Mouse (Mus musculus): ENCODE measurements around the gene Prpf4. TPM values are rescaled to one million over a fixed set of nuclear protein-coding genes. Genes with fewer than 3 reads are reported as not detected.
A peak's percentile ranks its signal among the peaks of the same experiment; 100 is the strongest.

The Prpf4 gene
- total and polyA plus RNA-seq, 3 experiments = 26.9 to 37.9 TPM; not detected in 1

GRCm38 (mm10) chr4:62437256-62437778 is 28.7 kb downstream of the Prpf4 start:
- no peaks in the 10 kb centered on the region for H3K27me3 ChIP-seq (ENCODE audit: control insufficient read depth in 1 of 2, insufficient read depth in 2 of 2, low read length in 2 of 2)
- H3K36me3 ChIP-seq (ENCODE audit: control insufficient read depth in 1 of 2, insufficient read depth in 2 of 2, low read length in 2 of 2) = no peaks in the 10 kb centered on the region
- H3K79me2 ChIP-seq (ENCODE audit: control insufficient read depth, insufficient read depth, low read length, poor library complexity) = no peaks in the 10 kb centered on the region
- H3K4me1 ChIP-seq (ENCODE audit: control insufficient read depth in 1 of 2, insufficient read depth in 2 of 2, low read length in 2 of 2) = 0 out of 4 replicates have a peak, but pooled peaks cover 0 to 3% of the 10 kb centered on the region in 2 experiments
- H3K4me3 ChIP-seq (ENCODE audit: control insufficient read depth in 1 of 2, insufficient read depth in 1 of 2, low read depth in 2 of 2, low read length in 2 of 2) = no peak overlapping the region
- H3K27ac ChIP-seq (ENCODE audit: control insufficient read depth, low read depth, low read length) = no peak overlapping the region
- DNase-seq (ENCODE audit: low read depth, low spot score) = no peak
- TF ChIP-seq TBP (IDR thresholded peaks at IDR 0.05; ENCODE audit: low read depth, low read length) (peak; percentile 87), RAD21 (IDR thresholded peaks at IDR 0.05; ENCODE audit: low read depth, low read length) (no peak)
- no peak overlapping the region for H3K9ac ChIP-seq (ENCODE audit: control insufficient read depth, low read depth, low read length, poor library complexity, severe bottlenecking)
- no peaks in the 10 kb centered on the region for H3K9me3 ChIP-seq (replicated peaks; ENCODE audit: insufficient read depth, low read length)

GRCm38 (mm10) chr4:62437871-62438270 is 29.3 kb downstream of the Prpf4 start:
- 0 out of 4 replicates have a peak, but pooled peaks cover 0 to 3% of the 10 kb centered on the region in 2 experiments for H3K4me1 ChIP-seq (ENCODE audit: control insufficient read depth in 1 of 2, insufficient read depth in 2 of 2, low read length in 2 of 2)
- H3K36me3 ChIP-seq (ENCODE audit: control insufficient read depth in 1 of 2, insufficient read depth in 2 of 2, low read length in 2 of 2) = no peaks in the 10 kb centered on the region

GRCm38 (mm10) chr4:62439793-62440192 is 31.2 kb downstream of the Prpf4 start:
- DNase-seq (ENCODE audit: low read depth, low spot score) = no peak
- no peak for TF ChIP-seq NELFE (IDR thresholded peaks at IDR 0.05; ENCODE audit: low read depth, low read length)
- TF ChIP-seq MYC (IDR thresholded peaks at IDR 0.05; ENCODE audit: low read depth, low read length) = no peak
- no peak for TF ChIP-seq POLR2AphosphoS5 (IDR thresholded peaks at IDR 0.05; ENCODE audit: borderline replicate concordance, low read depth, low read length)
- TF ChIP-seq CHD2 (IDR thresholded peaks at IDR 0.05; ENCODE audit: low read length) = no peak
- no peak for TF ChIP-seq SIN3A (IDR thresholded peaks at IDR 0.05; ENCODE audit: low read length)
- no peak for TF ChIP-seq ETS1 (IDR thresholded peaks at IDR 0.05; ENCODE audit: low read depth, low read length)
- TF ChIP-seq TCF12 (IDR thresholded peaks at IDR 0.05; ENCODE audit: low read depth, low read length) = no peak
- TF ChIP-seq USF1 (IDR thresholded peaks at IDR 0.05; ENCODE audit: low read depth, low read length) = no peak
- H3K27ac ChIP-seq (ENCODE audit: control insufficient read depth, low read depth, low read length) = no peak overlapping the region
- no peaks in the 10 kb centered on the region for H3K27me3 ChIP-seq (ENCODE audit: control insufficient read depth in 1 of 2, insufficient read depth in 2 of 2, low read length in 2 of 2)
- no peak overlapping the region for H3K4me3 ChIP-seq (ENCODE audit: control insufficient read depth in 1 of 2, insufficient read depth in 1 of 2, low read depth in 2 of 2, low read length in 2 of 2)
- no peak overlapping the region for H3K9ac ChIP-seq (ENCODE audit: control insufficient read depth, low read depth, low read length, poor library complexity, severe bottlenecking)
- no peaks in the 10 kb centered on the region for H3K9me3 ChIP-seq (replicated peaks; ENCODE audit: insufficient read depth, low read length)
- no peaks in the 10 kb centered on the region for H3K79me2 ChIP-seq (ENCODE audit: control insufficient read depth, insufficient read depth, low read length, poor library complexity)
- H3K4me1 ChIP-seq (ENCODE audit: control insufficient read depth in 1 of 2, insufficient read depth in 2 of 2, low read length in 2 of 2) = 0 out of 4 replicates have a peak, but pooled peaks cover 0 to 3% of the 10 kb centered on the region in 2 experiments
- H3K36me3 ChIP-seq (ENCODE audit: control insufficient read depth in 1 of 2, insufficient read depth in 2 of 2, low read length in 2 of 2) = no peaks in the 10 kb centered on the region

More at GRCm38 (mm10) chr4:62437871-62438270, 29.3 kb downstream of the Prpf4 start:
- no peak for DNase-seq (ENCODE audit: low read depth, low spot score)
- H3K4me3 ChIP-seq (ENCODE audit: control insufficient read depth in 1 of 2, insufficient read depth in 1 of 2, low read depth in 2 of 2, low read length in 2 of 2) = no peak overlapping the region
- H3K27ac ChIP-seq (ENCODE audit: control insufficient read depth, low read depth, low read length) = no peak overlapping the region
- TF ChIP-seq GABPA (IDR thresholded peaks at IDR 0.05; ENCODE audit: low read depth, low read length) = no peak
- TF ChIP-seq SIN3A (IDR thresholded peaks at IDR 0.05; ENCODE audit: low read length) = no peak
- TF ChIP-seq CHD2 (IDR thresholded peaks at IDR 0.05; ENCODE audit: low read length) = no peak
- no peak for TF ChIP-seq JUND (IDR thresholded peaks at IDR 0.05; ENCODE audit: low read depth, low read length)
- TF ChIP-seq MAX (IDR thresholded peaks at IDR 0.05; ENCODE audit: low read length) = no peak
- TF ChIP-seq BHLHE40 (IDR thresholded peaks at IDR 0.05; ENCODE audit: borderline replicate concordance, low read depth, low read length) = no peak
- no peak for TF ChIP-seq ZC3H11A (IDR thresholded peaks at IDR 0.05; ENCODE audit: low read depth, low read length)
- TF ChIP-seq CTCF (IDR thresholded peaks at IDR 0.05 in 2 of 3, conservative IDR thresholded peaks at IDR 0.05 in 1 of 3; ENCODE audit: control insufficient read depth in 1 of 3, insufficient read depth in 1 of 3, low read depth in 2 of 3, low read length in 3 of 3, poor library complexity in 1 of 3, severe bottlenecking in 1 of 3) = no peak
- no peak for TF ChIP-seq ETS1 (IDR thresholded peaks at IDR 0.05; ENCODE audit: low read depth, low read length)
- TF ChIP-seq POLR2AphosphoS2 (IDR thresholded peaks at IDR 0.05; ENCODE audit: low read length) = no peak
- H3K27me3 ChIP-seq (ENCODE audit: control insufficient read depth in 1 of 2, insufficient read depth in 2 of 2, low read length in 2 of 2) = no peaks in the 10 kb centered on the region
- H3K79me2 ChIP-seq (ENCODE audit: control insufficient read depth, insufficient read depth, low read length, poor library complexity) = no peaks in the 10 kb centered on the region
- H3K9me3 ChIP-seq (replicated peaks; ENCODE audit: insufficient read depth, low read length) = no peaks in the 10 kb centered on the region
- H3K9ac ChIP-seq (ENCODE audit: control insufficient read depth, low read depth, low read length, poor library complexity, severe bottlenecking) = no peak overlapping the region

All from MEL (cell line).